Mouse (Mus musculus): ENCODE measurements at regions not wholly inside any gene's neighbourhood (a gene's known extent, or its start where the extent isn't known, plus 50 kb on each side); places are given as distances from the start of the nearest gene placed in this dataset.

DNA sequence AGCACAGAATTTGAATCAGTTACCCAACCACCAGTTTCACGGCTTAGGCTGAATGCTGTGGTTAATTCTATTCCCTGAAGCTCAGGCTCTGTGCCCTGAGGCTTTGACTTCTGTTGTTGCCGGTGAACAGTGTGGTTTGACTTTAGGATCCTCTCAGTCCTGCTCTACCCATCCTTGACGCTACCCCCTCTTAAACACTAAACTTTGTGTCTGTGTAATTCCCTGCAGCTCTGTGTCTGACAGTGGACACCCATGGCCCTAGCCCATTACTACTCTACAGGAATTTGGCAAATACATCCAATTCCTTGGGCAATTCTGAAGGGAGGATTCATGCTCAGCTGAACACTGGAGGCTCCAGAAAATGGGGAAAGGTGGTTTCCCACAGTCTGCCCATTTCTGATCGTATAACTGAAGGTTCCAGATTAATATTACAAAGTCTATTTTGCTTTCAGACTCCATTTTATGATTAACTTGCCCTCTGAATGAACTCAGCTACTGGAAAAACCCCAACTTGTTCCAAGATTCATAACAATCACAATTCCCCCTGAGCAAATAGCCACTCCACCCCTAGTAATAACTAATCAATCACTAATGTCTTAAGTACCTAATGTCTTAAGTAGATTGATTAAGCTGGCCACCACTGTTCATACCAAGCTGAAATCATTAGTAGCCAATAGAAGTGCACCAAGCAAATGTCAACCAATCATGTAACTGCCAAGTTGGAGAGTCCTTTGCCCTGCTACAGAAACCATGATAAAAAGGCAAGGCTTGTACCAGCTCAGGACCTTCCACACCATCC lies 182.6 kb downstream of the Ice1 start:
- in situ Hi-C loops (cut with MboI, MseI): no loop called here

DNA sequence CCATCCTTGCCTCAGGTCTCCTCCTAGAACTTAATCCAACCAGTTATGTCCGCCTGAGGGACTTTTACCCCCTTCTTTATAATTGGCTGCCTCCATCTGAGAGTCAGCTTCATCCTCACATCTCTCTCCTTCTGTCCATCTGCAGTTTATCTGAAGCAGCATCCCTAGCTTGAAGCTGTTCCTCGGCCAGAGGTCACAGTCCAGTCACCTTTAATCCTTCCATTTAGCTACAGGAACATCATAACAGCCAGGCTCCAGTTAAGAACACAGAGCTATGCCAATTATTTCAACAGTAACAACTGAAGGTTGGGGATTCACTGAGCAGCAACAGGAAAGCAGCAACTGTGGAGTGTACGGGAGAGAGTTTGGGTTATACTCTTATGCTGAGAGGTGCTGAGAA lies 179.0 kb downstream of the Ice1 start:
- in situ Hi-C loops (cut with MboI, MseI): no loop called here

DNA sequence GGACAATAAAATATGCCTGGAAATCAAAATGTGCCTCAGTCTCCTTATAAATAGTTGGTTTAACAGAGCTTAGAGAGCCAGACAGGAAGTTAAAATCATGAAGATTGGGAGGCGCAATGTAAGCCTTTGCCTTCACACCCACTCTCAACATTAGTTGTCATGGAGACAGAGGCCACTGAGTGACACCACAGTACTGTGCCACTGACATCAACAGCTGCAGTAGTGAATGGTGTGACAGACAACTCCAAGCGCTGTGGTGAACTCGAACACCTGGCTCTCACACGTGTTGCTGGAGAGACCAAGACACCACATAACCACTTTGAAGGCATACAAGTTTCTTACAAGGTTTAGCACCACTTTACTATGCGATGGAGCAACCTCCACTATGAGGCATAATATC lies 172.4 kb downstream of the Ice1 start:
- in situ Hi-C loops (cut with MboI, MseI): no loop called here

DNA sequence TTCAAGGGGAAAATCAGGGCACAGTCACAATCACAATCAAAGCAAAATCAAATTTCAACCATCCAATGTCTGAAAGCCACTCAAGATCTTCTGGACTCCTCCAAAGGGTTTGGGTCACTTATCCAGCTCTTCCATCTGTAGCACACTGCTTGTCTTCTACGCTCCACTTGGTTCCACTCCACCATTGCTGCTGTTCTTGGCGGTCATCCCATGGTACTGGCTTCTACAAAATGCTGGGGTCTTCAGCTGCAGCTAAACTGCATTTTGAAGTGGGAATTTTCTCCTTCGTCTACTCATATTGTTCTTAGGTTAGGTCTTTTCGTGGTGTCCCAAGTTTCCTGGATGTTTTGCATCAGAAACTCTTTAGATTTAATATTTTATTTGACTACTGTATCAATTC lies 162.7 kb downstream of the Ice1 start:
- in situ Hi-C loops (cut with MboI, MseI): no loop called here

DNA sequence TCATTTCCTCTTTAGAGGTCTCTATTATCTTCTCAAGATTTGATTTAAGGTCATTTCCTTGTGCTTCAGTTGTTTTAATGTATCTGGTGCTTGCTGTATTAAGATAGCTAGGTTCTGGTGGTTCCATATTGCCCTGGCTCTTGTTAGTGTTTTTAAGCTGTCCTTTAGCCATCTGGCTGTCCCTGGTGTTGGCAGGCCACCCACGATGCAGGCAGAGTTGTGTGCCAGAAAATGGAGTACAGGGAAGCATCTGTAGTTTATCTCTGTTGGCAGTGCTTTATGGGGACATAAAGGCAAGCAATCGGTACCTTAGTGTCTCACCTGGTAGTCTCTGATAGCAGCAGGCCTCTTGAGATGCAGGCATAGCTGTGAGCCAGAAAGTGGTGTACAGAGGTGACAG lies 162.1 kb downstream of the Ice1 start:
- in situ Hi-C loops (cut with MboI, MseI): no loop called here

DNA sequence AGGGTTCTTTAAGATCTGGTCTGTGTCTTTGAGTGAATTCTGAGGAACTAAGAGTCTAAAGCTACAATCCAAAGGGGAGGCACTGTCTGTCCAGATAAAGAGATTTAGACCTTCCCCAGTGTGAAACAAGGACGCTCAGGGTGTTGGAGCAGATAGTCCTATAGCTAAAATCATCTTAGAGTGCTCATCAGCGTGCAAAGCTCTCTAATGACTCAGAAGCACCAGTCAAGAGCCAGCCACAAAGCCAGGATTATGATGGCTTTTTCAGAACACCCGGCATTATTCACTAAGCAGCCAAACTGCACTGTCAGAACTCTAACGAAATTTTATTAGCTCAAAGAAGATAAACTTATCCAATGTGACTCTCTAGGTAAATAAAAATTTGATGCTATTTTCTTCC lies 138.1 kb downstream of the Ice1 start:
- in situ Hi-C loops (cut with MboI, MseI): no loop called here

All from regulatory T cell (primary cell).